Mouse (Mus musculus) C2C12 (cell line): Measurements from ENCODE around the gene Gprc5d.

Experiments
- CEBPB ChIP-seq: IDR thresholded peaks from one replicate; pipeline ENCODE4 v1.6.1; 2011; ENCODE audit warnings: low read depth, mild to moderate bottlenecking, control low read depth, moderate library complexity
- CTCF ChIP-seq: IDR thresholded peaks from one replicate; pipeline ENCODE4 v1.5.1; 2011; ENCODE audit not compliant: control insufficient read depth, insufficient read depth, insufficient read length
- FOSL1 ChIP-seq: IDR thresholded peaks from one replicate; pipeline ENCODE4 v1.8.0; 2011; ENCODE audit warnings: mild to moderate bottlenecking, low read length; ENCODE audit not compliant: poor library complexity, insufficient read depth, severe bottlenecking

DNA sequence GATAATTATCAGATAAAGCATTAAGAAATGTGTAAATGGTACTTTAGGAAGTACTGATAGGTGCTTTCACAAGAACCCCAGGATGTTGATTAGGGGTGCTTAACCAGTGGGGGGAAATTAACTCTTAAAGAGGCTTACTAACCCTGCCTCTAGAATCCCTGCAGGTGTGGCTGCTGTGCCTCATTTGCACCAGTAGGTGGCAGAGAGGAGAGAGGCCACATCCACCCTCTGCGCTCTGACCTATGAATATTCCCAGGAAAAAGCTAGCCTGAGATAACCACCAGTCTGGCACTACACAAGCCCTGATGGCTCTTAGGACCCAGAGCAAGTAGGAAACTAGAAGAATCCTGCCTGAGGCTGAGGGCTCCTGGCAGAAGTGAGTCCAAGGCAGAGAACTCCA, 30.4 kb upstream of the Gprc5d start:
- no peak for TF ChIP-seq CTCF
- no peak for TF ChIP-seq CEBPB
- TF ChIP-seq FOSL1 = no peak
